Mouse (Mus musculus) forebrain, embryonic 11.5 days (tissue): ENCODE results near the gene Tmem132d. TPM values are rescaled to one million over a fixed set of nuclear protein-coding genes. Genes with fewer than 3 reads are reported as not detected.
"Not testable (repeated sequence)": the region's sequence is repeated elsewhere in the genome, so short reads cannot be mapped to it uniquely, and the experiment has no call there.

Experiments
- ATAC-seq: fragments of 200-750 bp; cut with Nextera tagmentation; replicated peaks from 2 replicates; pipeline ENCODE4 v1.8.0; 2017; ENCODE audit warnings: moderate TSS enrichment; ENCODE audit not compliant: low FRiP score
- DNase-seq: peaks from one replicate; pipeline ENCODE4 v3.0.0-alpha.2; 2017; ENCODE audit warnings: low spot score
- H3K27ac ChIP-seq: fragments of 300-500 bp; sonication (generic); 2 replicates; pipeline ENCODE4 v1.5.1; 2014; ENCODE audit warnings: low read depth, low read length
- H3K27me3 ChIP-seq: fragments of 300-500 bp; sonication (generic); 2 replicates; pipeline ENCODE4 v1.6.1; 2014; ENCODE audit warnings: mild to moderate bottlenecking, low read length, mixed read lengths; ENCODE audit not compliant: control insufficient read depth, insufficient read depth
- H3K36me3 ChIP-seq: fragments of 300-500 bp; sonication (generic); 2 replicates; pipeline ENCODE4 v1.6.1; 2014; ENCODE audit warnings: mild to moderate bottlenecking, low read length, moderate library complexity, mixed read lengths; ENCODE audit not compliant: control insufficient read depth, insufficient read depth
- H3K4me1 ChIP-seq: fragments of 300-500 bp; sonication (generic); replicated peaks from 2 replicates; pipeline ENCODE4 v1.6.1; 2014; ENCODE audit warnings: low read length, mixed read lengths; ENCODE audit not compliant: control insufficient read depth, insufficient read depth
- H3K4me2 ChIP-seq: fragments of 300-500 bp; sonication (generic); 2 replicates; pipeline ENCODE4 v1.6.1; 2014; ENCODE audit warnings: low read depth, mild to moderate bottlenecking, low read length, moderate library complexity, mixed read lengths; ENCODE audit not compliant: severe bottlenecking
- H3K4me3 ChIP-seq: fragments of 300-500 bp; sonication (generic); 2 replicates; pipeline ENCODE4 v1.5.1; 2014; ENCODE audit warnings: low read depth, low read length
- H3K9ac ChIP-seq: fragments of 300-500 bp; sonication (generic); 2 replicates; pipeline ENCODE4 v1.6.1; 2014; ENCODE audit warnings: low read length
- H3K9me3 ChIP-seq: fragments of 300-500 bp; sonication (generic); 2 replicates; pipeline ENCODE4 v1.6.1; 2016; ENCODE audit warnings: low read length, mixed read lengths; ENCODE audit not compliant: control insufficient read depth
- WGBS: fragments of 180-500 bp; shearing (Covaris S2); extraction: QIAGEN DNeasy Blood & Tissue Kit; methylation state at CpG from one replicate; pipeline ENCODE4 v1.1.7; 2014; 5-methylcytosine and 5-hydroxymethylcytosine counted together
- polyA plus RNA-seq: library from polyadenylated mRNA; unstranded; fragments of >200 nt; fragmentation: Nextera tagmentation; extraction: Ambion mirVana; gene quantifications from 2 replicates; pipeline ENCODE4 v1.2.1, GENCODE M21; 2014

The Tmem132d gene
- polyA plus RNA-seq, 1 experiment from 2014 or later, result 0.56 TPM

DNA sequence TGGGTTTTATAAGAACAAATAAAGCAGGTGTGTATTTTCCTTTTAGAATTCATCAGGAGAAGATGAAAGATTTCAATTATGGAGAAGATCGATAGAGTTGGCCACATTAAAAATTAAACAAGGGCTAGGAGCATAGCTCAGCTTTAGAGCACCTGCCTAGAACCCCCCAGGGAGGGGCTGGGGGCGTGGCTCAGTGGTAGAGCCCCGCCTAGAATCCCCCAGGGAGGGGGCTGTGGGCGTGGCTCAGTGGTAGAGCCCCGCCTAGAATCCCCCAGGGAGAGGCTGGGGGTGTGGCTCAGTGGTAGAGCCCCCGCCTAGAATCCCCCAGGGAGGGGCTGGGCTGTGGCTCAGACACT lies 452.9 kb downstream of the Tmem132d start:
- H3K27ac ChIP-seq, H3K4me2 ChIP-seq, H3K9ac ChIP-seq, H3K27me3 ChIP-seq, H3K4me3 ChIP-seq, H3K36me3 ChIP-seq, DNase-seq, H3K9me3 ChIP-seq, ATAC-seq: not testable (repeated sequence)
- WGBS, result 56% methylated on average over 6 of the region's 6 CpGs
- H3K4me1 ChIP-seq, result peaks cover 16% of the 10 kb centered on the region

DNA sequence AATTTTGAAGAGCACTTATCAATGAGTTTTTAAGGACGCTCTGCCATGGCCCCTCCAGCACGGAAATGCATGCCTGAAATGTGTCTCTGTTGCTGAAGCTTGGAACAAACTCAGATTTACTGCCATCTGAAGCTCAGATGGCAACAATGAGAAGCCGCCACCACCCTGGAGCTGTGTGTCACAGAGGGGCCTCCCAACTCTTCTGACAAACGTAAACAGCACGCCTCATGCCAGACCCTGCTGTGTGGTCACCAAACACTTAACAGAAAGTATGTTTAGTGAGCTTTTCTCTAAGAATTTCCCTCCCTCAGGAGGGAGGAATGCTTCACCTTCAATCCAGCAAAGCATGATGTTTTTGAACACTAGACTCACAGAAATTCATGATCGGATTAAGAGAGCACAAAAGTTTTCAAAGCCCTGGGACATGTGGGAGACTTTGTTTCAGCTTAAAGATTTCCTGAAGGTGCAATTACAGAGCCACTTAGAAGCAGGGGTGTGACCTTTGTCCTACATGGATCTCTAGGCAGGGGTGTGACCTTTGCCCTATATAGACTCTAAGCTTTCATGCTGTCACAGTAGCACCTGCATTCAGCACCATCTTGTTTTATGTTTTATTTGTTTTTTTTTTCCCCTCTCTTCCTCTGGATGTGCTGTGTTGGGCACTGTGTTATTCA lies 453.4 kb downstream of the Tmem132d start:
- Histone ChIP-seq H3K36me3 (no peaks in the 10 kb centered on the region), H3K4me1 (peaks cover 16% of the 10 kb centered on the region), H3K27ac (no peak overlapping the region), H3K4me3 (no peak overlapping the region), H3K9ac (no peak overlapping the region), H3K9me3 (no peaks in the 10 kb centered on the region), H3K4me2 (no peak overlapping the region), H3K27me3 (no peaks in the 10 kb centered on the region)
- 23% methylated on average over 6 of the region's 6 CpGs for WGBS
- ATAC-seq (no peak), DNase-seq (no peak)

DNA sequence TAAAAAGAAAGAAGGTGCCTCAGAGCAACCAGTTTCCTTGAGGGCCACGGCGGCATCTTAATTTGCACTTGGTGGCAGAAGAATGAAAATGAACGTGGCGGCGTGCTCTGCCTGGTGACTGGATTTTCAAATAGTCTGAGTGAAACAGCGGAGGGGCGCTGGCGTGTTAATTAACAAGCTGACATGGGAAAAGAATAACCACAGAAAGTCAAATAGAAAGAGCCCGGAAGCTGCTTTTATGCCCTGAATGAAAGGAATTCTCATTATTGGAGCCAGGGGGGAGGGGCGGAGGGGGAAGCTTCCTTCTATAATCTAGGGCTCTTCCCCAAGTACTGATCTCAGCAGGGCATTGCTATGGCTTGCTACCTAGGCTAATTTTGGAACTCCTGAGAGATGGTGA lies 456.2 kb downstream of the Tmem132d start:
- DNase-seq (peak; percentile 72), ATAC-seq (peak; percentile 49; the same call in 1 of the 2 replicates)
- H3K4me1 ChIP-seq, result peaks cover 16% of the 10 kb centered on the region
- no peak overlapping the region for H3K4me3 ChIP-seq
- 28% methylated on average over 10 of the region's 10 CpGs for WGBS
- H3K36me3 ChIP-seq, result no peaks in the 10 kb centered on the region
- H3K9ac ChIP-seq, result no peak overlapping the region
- H3K9me3 ChIP-seq, result no peaks in the 10 kb centered on the region
- no peaks in the 10 kb centered on the region for H3K27me3 ChIP-seq
- no peak overlapping the region for H3K4me2 ChIP-seq
- peak overlapping the region; percentile 18; the same call in 1 of the 2 replicates for H3K27ac ChIP-seq

DNA sequence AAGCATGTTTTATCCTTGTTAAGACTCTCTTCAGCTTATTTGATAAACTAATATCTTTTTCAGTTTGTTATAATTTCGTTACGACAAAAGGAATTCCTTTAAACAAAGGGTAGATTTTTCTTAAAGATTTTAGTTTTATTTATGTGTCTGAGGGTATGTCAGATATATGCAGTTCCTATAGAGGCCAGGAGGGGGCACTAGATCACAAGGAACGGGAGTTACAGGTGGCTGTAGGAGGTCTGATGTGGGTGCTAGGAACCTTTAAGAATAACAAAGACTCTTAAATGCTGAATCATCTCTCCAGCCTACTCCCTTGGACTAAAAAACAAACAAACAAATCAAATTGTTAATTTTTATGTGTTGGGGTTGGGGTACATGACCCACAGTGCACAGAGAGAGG lies 467.2 kb downstream of the Tmem132d start:
- no peak overlapping the region for H3K4me3 ChIP-seq
- ATAC-seq, result no peak
- H3K27ac ChIP-seq, result no peak overlapping the region
- H3K27me3 ChIP-seq, result no peaks in the 10 kb centered on the region
- DNase-seq, result no peak
- H3K36me3 ChIP-seq, result no peaks in the 10 kb centered on the region
- no peaks in the 10 kb centered on the region for H3K4me1 ChIP-seq
- H3K9ac ChIP-seq, result no peak overlapping the region
- WGBS, result 85% methylated on average over 3 of the region's 3 CpGs
- no peaks in the 10 kb centered on the region; the same call in 1 of the 2 replicates for H3K9me3 ChIP-seq
- H3K4me2 ChIP-seq, result no peak overlapping the region

DNA sequence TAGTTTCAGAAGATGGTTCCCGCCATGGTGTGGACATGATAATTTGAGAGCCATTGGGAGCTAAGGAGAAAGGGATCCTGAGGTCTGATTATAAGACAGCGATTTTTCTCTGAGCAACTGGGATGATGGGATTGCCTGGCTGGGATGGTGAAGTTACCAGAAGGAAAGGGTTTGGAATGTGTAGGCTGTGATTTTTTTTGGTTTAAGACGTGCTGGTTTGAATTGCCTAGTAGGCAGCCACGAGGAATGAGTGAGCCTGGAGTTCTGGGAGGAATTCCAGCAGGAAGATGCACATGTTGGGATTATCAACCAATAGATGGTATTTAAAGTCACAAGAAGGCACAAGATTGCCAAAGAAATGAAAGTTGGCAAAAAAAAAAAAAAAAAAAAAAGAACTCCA lies 470.2 kb downstream of the Tmem132d start:
- H3K9me3 ChIP-seq, result no peaks in the 10 kb centered on the region
- H3K4me2 ChIP-seq, result no peak overlapping the region
- H3K36me3 ChIP-seq, result no peaks in the 10 kb centered on the region
- H3K27ac ChIP-seq, result no peak overlapping the region
- DNase-seq (no peak), ATAC-seq (no peak)
- H3K27me3 ChIP-seq, result no peaks in the 10 kb centered on the region
- H3K9ac ChIP-seq, result no peak overlapping the region
- H3K4me3 ChIP-seq, result no peak overlapping the region
- WGBS, result 94% methylated on average over 4 of the region's 4 CpGs
- no peaks in the 10 kb centered on the region for H3K4me1 ChIP-seq

DNA sequence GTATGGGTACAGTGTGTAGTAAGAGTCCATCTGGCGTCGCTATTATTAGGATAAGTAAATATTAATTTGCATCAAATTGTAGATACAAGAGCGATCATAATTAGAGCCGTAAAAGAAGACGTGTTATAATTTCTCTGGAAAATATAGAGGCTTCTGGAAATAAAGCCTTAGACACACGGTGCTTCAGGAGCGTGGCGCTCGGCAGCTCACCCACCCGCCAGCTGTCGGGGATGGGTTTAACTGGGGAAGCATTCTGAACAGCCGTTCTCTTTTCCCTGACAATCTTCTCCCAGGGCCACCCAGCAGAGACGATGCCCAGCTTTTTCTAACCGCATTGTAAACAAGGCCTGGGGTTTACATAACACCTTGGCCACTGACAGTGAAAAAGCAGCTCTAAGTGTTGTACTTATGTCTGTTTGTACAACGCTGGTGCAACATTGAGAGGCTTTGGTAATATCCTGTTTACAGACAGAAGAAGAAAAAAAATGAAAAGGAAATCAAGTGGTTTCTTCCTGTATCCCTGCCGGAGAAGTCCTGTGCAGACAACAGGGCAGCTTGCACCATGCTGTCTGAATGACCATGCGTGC lies 476.3 kb downstream of the Tmem132d start:
- DNase-seq, result no peak
- Histone ChIP-seq H3K36me3 (no peaks in the 10 kb centered on the region), H3K4me2 (no peak overlapping the region), H3K4me1 (no peaks in the 10 kb centered on the region), H3K27me3 (no peaks in the 10 kb centered on the region), H3K9me3 (no peaks in the 10 kb centered on the region), H3K9ac (no peak overlapping the region), H3K4me3 (no peak overlapping the region), H3K27ac (no peak overlapping the region)
- 82% methylated on average over 17 of the region's 17 CpGs for WGBS
- no peak for ATAC-seq

DNA sequence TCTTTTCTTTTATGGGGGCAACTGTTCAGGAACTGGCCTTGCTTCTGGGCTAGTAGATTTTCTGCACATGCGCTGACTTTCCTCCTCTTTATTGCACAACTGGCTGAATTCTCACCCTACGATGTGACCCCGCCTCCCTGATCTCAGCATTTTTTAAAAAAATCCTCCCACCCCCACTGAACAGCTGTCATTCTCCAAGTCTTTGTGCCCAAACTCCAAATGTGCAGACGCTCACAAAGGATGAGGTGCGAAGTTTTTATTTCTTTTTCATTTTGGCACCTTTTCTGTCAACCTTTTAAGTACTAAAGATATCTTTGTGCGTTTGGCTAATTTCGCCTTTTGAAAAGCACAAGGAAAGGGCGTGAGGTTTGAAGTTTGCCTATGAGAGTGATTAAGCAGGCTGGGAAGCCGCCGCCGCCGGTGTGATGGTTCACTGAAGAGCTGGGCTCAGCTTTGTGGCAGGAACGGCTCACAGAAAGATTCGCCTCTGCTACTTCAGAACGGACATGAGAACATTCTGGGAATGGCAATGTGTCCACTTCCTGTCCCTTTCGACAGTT lies 478.6 kb downstream of the Tmem132d start:
- Histone ChIP-seq H3K36me3 (no peaks in the 10 kb centered on the region), H3K4me1 (no peaks in the 10 kb centered on the region), H3K9ac (no peak overlapping the region), H3K27me3 (no peaks in the 10 kb centered on the region), H3K9me3 (no peaks in the 10 kb centered on the region), H3K27ac (no peak overlapping the region), H3K4me3 (no peak overlapping the region), H3K4me2 (no peak overlapping the region)
- DNase-seq, result no peak
- 83% methylated on average over 16 of the region's 16 CpGs for WGBS
- no peak for ATAC-seq

DNA sequence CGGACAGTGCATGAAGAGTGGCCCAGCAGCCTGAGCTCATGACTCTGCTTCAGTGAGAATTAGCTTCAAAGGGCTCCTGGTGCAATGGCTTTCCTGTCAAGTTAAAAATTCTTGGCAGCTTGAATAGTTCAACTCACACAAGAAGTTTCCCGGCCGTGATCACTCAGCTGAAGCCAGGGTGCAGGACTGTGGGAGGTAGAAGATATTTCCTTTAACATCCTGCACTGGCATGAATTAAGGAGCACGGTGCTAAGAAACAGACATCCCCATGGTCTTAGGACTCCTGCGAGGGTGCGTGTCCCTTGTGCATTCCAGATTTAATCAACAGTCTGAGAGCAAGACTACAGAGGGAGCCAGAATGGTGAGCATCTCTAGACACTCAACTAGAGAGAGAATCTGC lies 480.1 kb downstream of the Tmem132d start:
- no peak overlapping the region for H3K4me3 ChIP-seq
- no peak for ATAC-seq
- no peak overlapping the region for H3K4me2 ChIP-seq
- H3K4me1 ChIP-seq, result no peaks in the 10 kb centered on the region
- H3K9me3 ChIP-seq, result no peaks in the 10 kb centered on the region
- 77% methylated on average over 6 of the region's 6 CpGs for WGBS
- H3K9ac ChIP-seq, result no peak overlapping the region
- DNase-seq, result no peak
- no peaks in the 10 kb centered on the region for H3K27me3 ChIP-seq
- H3K36me3 ChIP-seq, result no peaks in the 10 kb centered on the region
- no peak overlapping the region for H3K27ac ChIP-seq

DNA sequence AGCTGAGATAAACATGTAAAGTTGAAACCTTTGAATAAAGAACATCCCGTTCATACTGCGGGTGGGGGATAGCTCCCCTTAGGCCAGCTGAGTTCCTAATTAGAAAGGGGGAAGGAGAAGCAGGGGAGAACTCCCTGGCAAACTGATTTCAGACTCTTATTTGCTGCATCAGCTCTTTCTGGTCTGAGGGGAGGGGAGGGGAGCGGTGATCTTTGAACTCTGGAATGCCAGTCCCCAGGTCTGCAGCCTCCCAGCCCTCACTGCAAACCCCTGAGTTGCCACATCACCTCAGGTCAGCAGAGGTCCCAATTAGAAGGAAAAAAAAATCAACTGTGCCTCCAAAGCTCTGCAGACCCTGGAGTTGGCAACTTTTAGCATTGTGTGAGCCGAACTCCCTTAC lies 482.3 kb downstream of the Tmem132d start:
- no peak overlapping the region for H3K27ac ChIP-seq
- no peaks in the 10 kb centered on the region for H3K36me3 ChIP-seq
- no peaks in the 10 kb centered on the region for H3K4me1 ChIP-seq
- no peak overlapping the region for H3K9ac ChIP-seq
- H3K4me3 ChIP-seq, result no peak overlapping the region
- ATAC-seq (no peak), DNase-seq (no peak)
- no peaks in the 10 kb centered on the region for H3K27me3 ChIP-seq
- WGBS, result 68% methylated on average over 4 of the region's 4 CpGs
- H3K4me2 ChIP-seq, result no peak overlapping the region
- H3K9me3 ChIP-seq, result no peaks in the 10 kb centered on the region
